Mouse (Mus musculus) intestine, embryonic 14.5 days (tissue): ENCODE measurements at regions not wholly inside any gene's neighbourhood (a gene's known extent, or its start where the extent isn't known, plus 50 kb on each side); places are given as distances from the start of the nearest gene placed in this dataset.

Experiments used
- ATAC-seq: fragments of 200-750 bp; cut with Nextera tagmentation; replicated peaks from 2 replicates; pipeline ENCODE4 v1.8.0; 2017; ENCODE audit warnings: low read depth, moderate number of reproducible peaks, moderate TSS enrichment, moderate library complexity; ENCODE audit not compliant: low FRiP score, low TSS enrichment
- DNase-seq: peaks from one replicate; pipeline ENCODE4 v3.0.0-alpha.2; 2018; ENCODE audit warnings: low spot score
- H3K27ac ChIP-seq: fragments of 300-500 bp; sonication (generic); 2 replicates; pipeline ENCODE4 v1.5.1; 2014; ENCODE audit warnings: low read depth, mild to moderate bottlenecking, control low read depth
- H3K27me3 ChIP-seq: fragments of 300-500 bp; sonication (generic); replicated peaks from 2 replicates; pipeline ENCODE4 v1.6.1; 2014; ENCODE audit warnings: low read length, control low read depth; ENCODE audit not compliant: control insufficient read depth, insufficient read depth
- H3K36me3 ChIP-seq: fragments of 300-500 bp; sonication (generic); 2 replicates; pipeline ENCODE4 v1.6.1; 2014; ENCODE audit warnings: low read length, control low read depth; ENCODE audit not compliant: control insufficient read depth, insufficient read depth
- H3K4me1 ChIP-seq: fragments of 300-500 bp; sonication (generic); replicated peaks from 2 replicates; pipeline ENCODE4 v1.6.1; 2014; ENCODE audit warnings: low read length, control low read depth, mixed read lengths; ENCODE audit not compliant: control insufficient read depth, insufficient read depth
- H3K4me2 ChIP-seq: fragments of 300-500 bp; sonication (generic); 2 replicates; pipeline ENCODE4 v1.6.1; 2014; ENCODE audit warnings: low read length
- H3K4me3 ChIP-seq: fragments of 300-500 bp; sonication (generic); 2 replicates; pipeline ENCODE4 v1.5.1; 2014; ENCODE audit warnings: low read depth, low read length, control low read depth, mixed read lengths
- H3K9ac ChIP-seq: fragments of 300-500 bp; sonication (generic); 2 replicates; pipeline ENCODE4 v1.6.1; 2014; ENCODE audit warnings: mild to moderate bottlenecking, low read length
- H3K9me3 ChIP-seq: fragments of 300-500 bp; sonication (generic); 2 replicates; pipeline ENCODE4 v1.6.1; 2016; ENCODE audit warnings: low read length, control low read depth; ENCODE audit not compliant: control insufficient read depth
- WGBS: fragments of 180-500 bp; shearing (Covaris S2); extraction: QIAGEN DNeasy Blood & Tissue Kit; methylation state at CpG from one replicate; pipeline ENCODE4 v1.1.7; 2014; 5-methylcytosine and 5-hydroxymethylcytosine counted together

- peaks cover 9% of the 10 kb centered on the region for H3K4me1 ChIP-seq
- no peaks in the 10 kb centered on the region for H3K9me3 ChIP-seq
- ATAC-seq (no peak), DNase-seq (no peak)
- H3K27ac ChIP-seq = no peak overlapping the region
- H3K4me3 ChIP-seq = no peak overlapping the region
- H3K27me3 ChIP-seq = no peaks in the 10 kb centered on the region
- H3K9ac ChIP-seq = no peak overlapping the region
- H3K36me3 ChIP-seq = no peaks in the 10 kb centered on the region
- no peak overlapping the region for H3K4me2 ChIP-seq
- WGBS = 40% methylated on average over 13 of the region's 13 CpGs
Measured at GRCm38 (mm10) chr6:100096393-100097125, 190.7 kb downstream of the Rybp start.

GRCm38 (mm10) chr6:100094653-100095217 lies 192.6 kb downstream of the Rybp start:
- no peak overlapping the region for H3K4me3 ChIP-seq
- H3K27ac ChIP-seq = no peak overlapping the region
- no peaks in the 10 kb centered on the region for H3K9me3 ChIP-seq
- peaks cover 9% of the 10 kb centered on the region for H3K4me1 ChIP-seq
- DNase-seq (no peak), ATAC-seq (no peak)
- H3K9ac ChIP-seq = no peak overlapping the region
- no peaks in the 10 kb centered on the region for H3K36me3 ChIP-seq
- 87% methylated on average over 6 of the region's 6 CpGs for WGBS
- no peaks in the 10 kb centered on the region for H3K27me3 ChIP-seq
- no peak overlapping the region for H3K4me2 ChIP-seq

- no peak overlapping the region for H3K9ac ChIP-seq
- H3K4me3 ChIP-seq = no peak overlapping the region
- H3K27me3 ChIP-seq = no peaks in the 10 kb centered on the region
- no peak overlapping the region for H3K4me2 ChIP-seq
- DNase-seq = peak; percentile 58
- peak; percentile 45 for ATAC-seq
- WGBS = 24% methylated on average over 8 of the region's 8 CpGs
- H3K4me1 ChIP-seq = peaks cover 9% of the 10 kb centered on the region
- H3K36me3 ChIP-seq = no peaks in the 10 kb centered on the region
- H3K27ac ChIP-seq = no peak overlapping the region
- no peaks in the 10 kb centered on the region for H3K9me3 ChIP-seq
Measured at GRCm38 (mm10) chr6:100092870-100093269, 194.4 kb downstream of the Rybp start.

- H3K4me3 ChIP-seq = no peak overlapping the region
- no peak overlapping the region for H3K27ac ChIP-seq
- no peaks in the 10 kb centered on the region for H3K9me3 ChIP-seq
- no peak for DNase-seq
- H3K36me3 ChIP-seq = no peaks in the 10 kb centered on the region
- no peak overlapping the region for H3K9ac ChIP-seq
- ATAC-seq = no peak
- H3K4me1 ChIP-seq = peaks cover 9% of the 10 kb centered on the region
- no peaks in the 10 kb centered on the region for H3K27me3 ChIP-seq
- no peak overlapping the region for H3K4me2 ChIP-seq
- WGBS = 51% methylated on average over 3 of the region's 3 CpGs
Measured at GRCm38 (mm10) chr6:100091815-100092214, 195.5 kb downstream of the Rybp start.

GRCm38 (mm10) chr6:100088576-100088975 lies 198.7 kb downstream of the Rybp start:
- no peak for DNase-seq
- Histone ChIP-seq H3K27ac (no peak overlapping the region), H3K27me3 (no peaks in the 10 kb centered on the region), H3K9me3 (no peaks in the 10 kb centered on the region), H3K4me2 (no peak overlapping the region), H3K4me1 (peaks cover 9% of the 10 kb centered on the region), H3K9ac (no peak overlapping the region), H3K36me3 (no peaks in the 10 kb centered on the region), H3K4me3 (no peak overlapping the region)
- WGBS = 65% methylated on average over 4 of the region's 4 CpGs
- ATAC-seq = no peak

GRCm38 (mm10) chr6:100086807-100087206 lies 200.5 kb downstream of the Rybp start:
- ATAC-seq (no peak), DNase-seq (no peak)
- 80% methylated on average over 7 of the region's 7 CpGs for WGBS
- Histone ChIP-seq H3K36me3 (no peaks in the 10 kb centered on the region), H3K4me2 (no peak overlapping the region), H3K27me3 (no peaks in the 10 kb centered on the region), H3K9ac (no peak overlapping the region), H3K4me1 (0 out of 2 replicates have a peak, but pooled peaks cover under 1% of the 10 kb centered on the region), H3K9me3 (no peaks in the 10 kb centered on the region), H3K27ac (no peak overlapping the region), H3K4me3 (no peak overlapping the region)

- Histone ChIP-seq H3K9me3 (no peaks in the 10 kb centered on the region), H3K9ac (no peak overlapping the region), H3K27ac (no peak overlapping the region), H3K4me1 (no peaks in the 10 kb centered on the region), H3K4me2 (no peak overlapping the region), H3K27me3 (no peaks in the 10 kb centered on the region), H3K36me3 (no peaks in the 10 kb centered on the region), H3K4me3 (no peak overlapping the region)
- ATAC-seq (no peak), DNase-seq (no peak)
- 65% methylated on average over 1 of the region's 1 CpGs for WGBS
Measured at GRCm38 (mm10) chr6:100085981-100086380, 201.3 kb downstream of the Rybp start.

- no peaks in the 10 kb centered on the region for H3K4me1 ChIP-seq
- no peaks in the 10 kb centered on the region for H3K27me3 ChIP-seq
- DNase-seq (no peak), ATAC-seq (no peak)
- H3K4me2 ChIP-seq = no peak overlapping the region
- no peaks in the 10 kb centered on the region for H3K36me3 ChIP-seq
- no peak overlapping the region for H3K4me3 ChIP-seq
- H3K27ac ChIP-seq = no peak overlapping the region
- H3K9me3 ChIP-seq = no peaks in the 10 kb centered on the region
- WGBS = 92% methylated on average over 4 of the region's 4 CpGs
- no peak overlapping the region for H3K9ac ChIP-seq
Measured at GRCm38 (mm10) chr6:100083868-100084477, 203.3 kb downstream of the Rybp start.
